Mouse (Mus musculus): Measurements from ENCODE around the gene Zfp503.

DNA sequence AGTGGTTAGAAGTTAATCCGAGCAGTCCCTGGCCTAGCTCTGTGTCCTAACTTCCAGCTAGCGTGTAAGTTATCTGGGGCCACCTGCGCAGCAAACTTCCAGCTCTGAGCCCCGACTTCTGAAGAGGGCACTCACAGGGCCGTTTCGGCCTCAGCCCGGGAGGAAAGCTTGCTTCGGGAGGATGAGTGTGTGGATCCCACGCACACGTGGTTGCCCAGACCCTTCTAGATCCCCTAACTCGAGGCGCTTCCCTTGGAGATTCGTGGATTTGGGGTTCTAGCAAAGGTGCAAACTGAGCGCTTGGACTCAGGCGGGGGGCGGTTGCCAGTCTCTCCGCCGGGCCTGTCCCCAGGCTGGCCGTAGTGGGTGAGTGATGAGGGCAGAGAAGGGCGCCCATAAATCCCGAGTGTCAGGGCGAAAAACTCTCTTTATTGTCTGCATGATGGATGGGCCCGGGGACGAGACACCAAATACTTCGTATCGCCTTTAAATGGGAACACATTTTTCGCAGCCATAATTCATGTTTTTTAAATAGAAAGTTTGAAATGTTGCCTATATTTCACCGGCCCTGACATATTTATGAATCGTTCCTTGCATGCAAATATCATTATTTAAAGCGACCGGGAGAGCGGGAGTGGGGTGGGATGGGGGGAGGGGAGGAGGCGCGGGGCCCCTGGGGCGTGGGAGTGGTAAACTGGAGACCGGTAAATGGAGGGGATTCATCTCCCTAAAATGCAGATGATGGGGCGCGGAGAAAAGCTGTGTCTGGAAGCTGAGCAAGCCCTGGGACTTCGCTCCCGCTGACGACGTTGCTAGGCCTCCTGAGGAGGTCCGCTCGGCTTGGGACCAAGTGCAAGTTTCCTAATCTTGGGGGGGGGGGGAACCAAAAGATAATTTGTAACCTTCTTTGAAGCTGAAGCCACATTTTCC, 4.9 kb upstream of the Zfp503 start:
- TF ChIP-seq POLR2A (IDR thresholded peaks at IDR 0.05; ENCODE audit: borderline replicate concordance, extremely low read depth, insufficient read depth, insufficient read length, poor library complexity, severe bottlenecking) = no peak
- no peak for TF ChIP-seq CTCF (IDR thresholded peaks at IDR 0.05; ENCODE audit: borderline replicate concordance, extremely low read depth, insufficient read depth, insufficient read length)
